Mouse (Mus musculus) thymus, adult 2 months (tissue): ENCODE measurements around the gene Lca5. TPM values are rescaled to one million over a fixed set of nuclear protein-coding genes. Genes with fewer than 3 reads are reported as not detected.

Experiments
- DNase-seq: peaks from one replicate; pipeline ENCODE4 v3.0.0; 2021
- H3K27ac ChIP-seq: fragments of 200-500 bp; 2 replicates; pipeline ENCODE4 v1.5.1; 2012; ENCODE audit warnings: low read length, control low read depth; ENCODE audit not compliant: control insufficient read depth, insufficient read depth
- H3K27me3 ChIP-seq: fragments of 200-500 bp; 2 replicates; pipeline ENCODE4 v1.6.1; 2012; ENCODE audit warnings: mild to moderate bottlenecking, low read length, moderate library complexity, mixed read lengths; ENCODE audit not compliant: control insufficient read depth, insufficient read depth
- H3K36me3 ChIP-seq: fragments of 200-500 bp; 2 replicates; pipeline ENCODE4 v1.6.1; 2012; ENCODE audit warnings: mild to moderate bottlenecking, low read length, moderate library complexity; ENCODE audit not compliant: control insufficient read depth, insufficient read depth
- H3K4me1 ChIP-seq: fragments of 200-500 bp; replicated peaks from 2 replicates; pipeline ENCODE4 v1.6.1; 2012; ENCODE audit warnings: low read length; ENCODE audit not compliant: control insufficient read depth, insufficient read depth
- H3K4me3 ChIP-seq: fragments of 200-500 bp; 2 replicates; pipeline ENCODE4 v1.5.1; 2012; ENCODE audit warnings: mild to moderate bottlenecking, low read length, control low read depth, moderate library complexity; ENCODE audit not compliant: control insufficient read depth, insufficient read depth
- CTCF ChIP-seq: fragments of 200-500 bp; IDR thresholded peaks from 2 replicates; pipeline ENCODE4 v1.5.1; 2012; ENCODE audit warnings: mild to moderate bottlenecking, control low read depth, low read length, moderate library complexity, borderline replicate concordance; ENCODE audit not compliant: control insufficient read depth, poor library complexity, insufficient read depth; ENCODE audit errors: extremely low read depth
- POLR2A ChIP-seq: fragments of 200-500 bp; IDR thresholded peaks from 2 replicates; pipeline ENCODE4 v1.6.1; 2012; ENCODE audit warnings: mild to moderate bottlenecking, low read length, control low read depth, moderate library complexity; ENCODE audit not compliant: control insufficient read depth, poor library complexity, insufficient read depth; ENCODE audit errors: extremely low read depth
- WGBS: fragments of 180-500 bp; shearing (Covaris S2); methylation state at CpG from one replicate; pipeline ENCODE4 v1.1.7; 2018; 5-methylcytosine and 5-hydroxymethylcytosine counted together
- polyA plus RNA-seq: library from polyadenylated mRNA; depleted of rRNA; stranded (reverse); fragments of >200 nt; gene quantifications from 2 replicates; pipeline ENCODE4 v1.2.3, GENCODE M21; 2012

The Lca5 gene
- polyA plus RNA-seq, 1 experiment, result 2.7 TPM

DNA sequence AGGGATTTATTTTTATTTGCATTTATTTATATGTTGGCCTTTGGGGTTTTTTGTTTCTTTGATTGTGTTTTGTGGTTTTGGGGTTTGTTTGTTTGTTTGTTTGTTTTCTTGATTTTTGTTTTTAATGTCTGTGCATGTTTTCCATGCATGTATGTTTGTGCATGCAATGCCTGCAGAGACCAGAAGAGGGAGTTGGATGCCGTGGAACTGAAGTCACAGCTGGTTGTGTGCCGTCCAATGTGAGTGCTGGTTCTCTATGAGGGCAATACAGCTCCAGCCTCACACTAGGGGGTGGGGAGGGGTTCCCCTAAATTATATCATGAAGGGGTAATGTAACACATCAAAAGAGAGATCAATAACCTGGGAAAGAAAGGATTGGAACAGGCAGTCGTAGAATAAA, 58.2 kb downstream of the Lca5 start:
- no peaks in the 10 kb centered on the region for H3K27me3 ChIP-seq
- DNase-seq, result peak; percentile 35

DNA sequence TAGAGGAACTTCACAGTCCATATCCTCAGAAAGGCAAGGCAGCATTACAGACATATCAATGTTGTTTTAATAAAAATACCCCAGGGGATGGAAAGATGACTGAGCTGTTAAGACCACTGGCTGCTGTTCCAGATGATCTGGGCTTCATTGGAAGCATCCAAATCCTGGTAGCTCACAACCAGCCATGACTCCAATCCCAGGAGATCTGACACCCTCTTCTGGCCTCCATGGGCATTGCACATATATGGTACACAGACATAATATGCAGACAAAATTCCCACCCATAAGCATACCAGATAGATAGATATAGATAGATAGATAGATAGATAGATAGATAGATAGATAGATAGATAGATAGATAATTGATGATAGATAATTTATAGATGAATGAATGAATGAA, 59.6 kb downstream of the Lca5 start:
- Histone ChIP-seq H3K27me3 (no peaks in the 10 kb centered on the region), H3K27ac (no peak overlapping the region), H3K4me3 (no peak overlapping the region), H3K4me1 (no peaks in the 10 kb centered on the region), H3K36me3 (no peaks in the 10 kb centered on the region)
- TF ChIP-seq CTCF (no peak), POLR2A (no peak)
- DNase-seq, result no peak

More for the DNA sequence above, 58.2 kb downstream of the Lca5 start:
- TF ChIP-seq CTCF (peak; percentile 50; the same call in 1 of the 2 replicates), POLR2A (no peak)
- Histone ChIP-seq H3K4me3 (no peak overlapping the region), H3K27ac (no peak overlapping the region), H3K4me1 (no peaks in the 10 kb centered on the region), H3K36me3 (no peaks in the 10 kb centered on the region)
- WGBS, result 57% methylated on average over 3 of the region's 3 CpGs

DNA sequence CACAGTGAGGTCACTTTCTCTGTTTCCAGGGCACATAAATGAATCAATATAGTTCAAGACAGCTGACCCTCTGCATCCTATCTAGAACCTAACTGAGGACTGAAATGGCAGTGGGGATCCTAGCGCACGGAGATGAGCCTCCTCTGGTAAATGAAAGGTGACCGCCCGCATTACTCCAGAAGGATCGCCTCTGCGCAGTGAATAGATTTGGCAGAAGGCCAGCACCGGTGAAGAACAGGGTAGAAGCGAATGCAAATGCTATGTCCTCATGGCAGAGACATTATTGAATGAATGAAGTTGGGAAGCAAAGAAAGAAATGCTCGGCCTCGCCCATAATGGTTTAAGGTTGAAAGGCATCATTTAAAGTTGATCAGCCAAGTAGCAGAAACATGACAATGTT, 61.3 kb downstream of the Lca5 start:
- H3K4me1 ChIP-seq, result no peaks in the 10 kb centered on the region
- no peaks in the 10 kb centered on the region for H3K36me3 ChIP-seq
- 95% methylated on average over 10 of the region's 10 CpGs for WGBS

DNA sequence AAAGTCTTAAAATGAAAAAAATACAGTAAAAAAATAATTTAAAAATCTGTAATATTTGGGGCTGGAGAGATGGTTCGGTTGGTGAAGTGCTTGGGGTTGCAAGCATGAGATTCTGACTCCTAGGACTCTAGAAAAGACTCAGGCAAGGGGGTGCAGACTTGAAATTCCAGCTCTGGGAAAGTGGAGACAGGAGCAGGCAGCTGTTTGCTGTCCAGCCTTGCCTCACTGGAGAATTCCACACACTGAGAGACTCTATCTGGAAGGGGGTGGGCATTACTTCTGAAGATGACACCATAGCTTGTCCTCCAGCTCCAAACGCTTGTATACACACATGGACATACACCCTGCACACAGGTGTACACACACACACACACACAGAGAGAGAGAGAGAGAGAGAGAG, 63.8 kb downstream of the Lca5 start:
- H3K4me3 ChIP-seq, result no peak overlapping the region
- no peaks in the 10 kb centered on the region for H3K36me3 ChIP-seq
- no peaks in the 10 kb centered on the region for H3K27me3 ChIP-seq
- no peak overlapping the region for H3K27ac ChIP-seq
- WGBS, result 94% methylated on average over 2 of the region's 2 CpGs
- TF ChIP-seq POLR2A (no peak), CTCF (no peak)
- H3K4me1 ChIP-seq, result no peaks in the 10 kb centered on the region
- DNase-seq, result no peak

More for the DNA sequence above, 61.3 kb downstream of the Lca5 start:
- no peak overlapping the region for H3K27ac ChIP-seq
- DNase-seq, result no peak
- TF ChIP-seq POLR2A, result no peak
- no peak for TF ChIP-seq CTCF
- H3K27me3 ChIP-seq, result no peaks in the 10 kb centered on the region
- no peak overlapping the region for H3K4me3 ChIP-seq

DNA sequence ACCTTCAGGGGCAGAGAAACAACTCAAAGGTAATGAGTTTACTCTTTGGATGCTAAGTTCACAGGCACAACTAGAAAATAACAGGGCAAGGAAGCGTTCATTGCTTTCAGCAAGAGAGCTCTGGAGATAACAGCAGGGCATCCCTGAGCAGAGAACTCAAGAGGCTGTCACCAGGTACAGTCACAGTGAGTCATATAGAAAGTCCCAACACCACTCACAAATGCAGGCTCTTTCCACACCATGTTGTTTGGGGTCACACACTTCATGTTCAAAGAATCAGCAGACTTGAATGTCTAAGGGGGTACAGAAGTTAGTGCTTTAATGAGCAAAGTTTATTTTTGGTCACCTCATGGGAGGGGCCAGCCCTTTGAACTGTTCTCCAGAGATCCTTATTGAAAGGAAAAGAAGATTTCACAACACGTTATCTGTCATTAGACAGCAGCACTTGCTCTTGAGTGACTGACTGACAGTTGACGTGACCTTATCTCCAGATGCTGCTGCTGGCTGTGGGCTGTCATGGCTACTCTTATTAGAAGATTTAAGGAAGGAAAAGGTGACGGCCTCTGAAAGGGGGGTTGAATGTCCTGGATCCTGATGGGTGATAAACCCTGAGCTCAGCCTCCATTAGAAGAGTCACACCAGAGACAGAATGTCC, 65.3 kb downstream of the Lca5 start:
- H3K4me1 ChIP-seq, result no peaks in the 10 kb centered on the region
- no peak for DNase-seq
- TF ChIP-seq POLR2A, result no peak
- TF ChIP-seq CTCF, result no peak
- no peak overlapping the region for H3K27ac ChIP-seq
- no peaks in the 10 kb centered on the region for H3K36me3 ChIP-seq
- H3K4me3 ChIP-seq, result no peak overlapping the region
- H3K27me3 ChIP-seq, result no peaks in the 10 kb centered on the region
- 78% methylated on average over 4 of the region's 4 CpGs for WGBS

DNA sequence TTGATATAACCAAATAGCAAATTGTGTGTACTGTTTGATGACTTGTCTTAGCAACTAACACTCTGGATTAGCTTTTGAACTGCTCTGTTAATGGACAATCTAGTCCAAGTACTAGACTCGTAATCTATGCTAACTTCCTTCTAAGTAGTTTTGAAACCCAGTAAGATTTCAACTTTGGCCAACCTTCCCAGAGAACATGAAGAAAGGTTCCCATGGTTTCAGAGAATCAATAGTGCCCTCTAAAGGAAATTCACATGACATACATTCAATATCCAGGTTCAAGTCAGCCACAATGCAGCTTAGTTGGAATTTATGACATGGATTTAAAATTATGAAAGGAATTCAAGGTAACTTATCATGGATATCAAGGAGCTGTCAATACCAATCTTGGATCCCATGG, 70.0 kb downstream of the Lca5 start:
- WGBS, result 22% methylated on average over 1 of the region's 1 CpGs
- Histone ChIP-seq H3K4me1 (no peaks in the 10 kb centered on the region), H3K27me3 (no peaks in the 10 kb centered on the region), H3K36me3 (no peaks in the 10 kb centered on the region), H3K27ac (no peak overlapping the region), H3K4me3 (no peak overlapping the region)
- no peak for DNase-seq
- TF ChIP-seq CTCF (no peak), POLR2A (no peak)

DNA sequence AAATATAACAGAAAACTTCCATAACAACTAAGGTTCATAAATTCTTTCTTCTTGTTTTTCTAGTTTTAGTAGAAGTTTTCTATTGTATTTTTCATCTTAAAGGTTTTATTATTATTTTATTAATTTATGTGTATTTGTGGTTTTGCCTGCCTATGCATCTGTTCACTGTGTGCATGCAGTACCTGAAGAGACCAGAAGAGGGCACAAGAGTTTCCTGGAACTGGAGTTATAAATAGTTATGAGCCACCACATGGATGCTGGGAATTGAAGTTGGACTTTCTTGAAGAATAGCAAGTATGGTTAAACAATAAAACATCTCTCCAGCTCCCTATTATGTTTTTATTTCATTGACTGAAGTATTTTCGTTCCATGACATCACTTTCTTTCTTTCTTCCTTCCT, 72.7 kb downstream of the Lca5 start:
- WGBS, result 100% methylated on average over 1 of the region's 1 CpGs
- Histone ChIP-seq H3K4me3 (no peak overlapping the region), H3K36me3 (no peaks in the 10 kb centered on the region), H3K4me1 (no peaks in the 10 kb centered on the region), H3K27ac (no peak overlapping the region), H3K27me3 (no peaks in the 10 kb centered on the region)
- TF ChIP-seq POLR2A (no peak), CTCF (no peak)
- DNase-seq, result peak; percentile 54
